ENCODE assay signal across 32 mouse cellular contexts in the genomic region with DNA sequence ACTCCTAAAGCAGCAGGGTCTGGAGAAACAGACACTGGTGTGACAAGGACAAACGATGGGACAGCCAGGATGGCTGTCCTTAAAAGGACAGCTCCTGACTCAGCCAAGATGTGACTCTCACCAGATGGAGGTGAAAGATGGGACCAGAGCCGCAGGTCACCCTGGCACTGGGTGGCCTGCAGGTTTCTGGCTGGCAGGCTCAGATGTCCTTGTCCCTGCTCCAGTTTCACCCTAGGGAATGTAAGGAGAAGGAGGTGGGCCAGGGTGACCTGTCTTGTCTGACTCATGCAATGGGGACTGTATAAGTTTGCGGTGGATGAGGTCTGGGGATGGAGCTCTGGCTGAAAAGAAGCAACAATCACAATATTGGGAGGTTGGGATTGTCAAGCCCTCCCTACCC. TPM values are rescaled to one million over a fixed set of nuclear protein-coding genes. Genes with fewer than 3 reads are reported as not detected.
DNase-seq lines count a peak whose midpoint lies in the region; TF ChIP-seq lines count a peak whose summit lies in the region.
"Had no signal": no experiment of that assay in that cellular context is flagged by ENCODE, and none has a peak within 500 bp of the region (broad histone marks: within the 10 kb centered on the region; RNA-seq: fewer than 3 reads in every experiment).

No protein-coding gene starts in this region.

- no peak overlapping the region for H3K27ac ChIP-seq in gastrocnemius, adult 2 months
- H3K27ac ChIP-seq: embryonic facial prominence, embryonic 12.5 days; embryonic facial prominence, embryonic 15.5 days; heart, adult 2 months; heart, embryonic 13.5 days; hindbrain, embryonic 14.5 days; hindbrain, postnatal 0 days had no signal

- TF ChIP-seq CTCF in gastrocnemius, adult 2 months (IDR thresholded peaks at IDR 0.05), result no peak

- intact Hi-C loops in gastrocnemius, adult 2 months (cut with DNase I), result no loop called here

- peak; percentile 46 for DNase-seq in adrenal gland, adult 2 months
- no peak for DNase-seq in adrenal gland, adult 18-20 months (ENCODE audit: low spot score in 2 of 2)
- peak; percentile 33 to 47 for DNase-seq in cerebellum, adult 18-20 months
- DNase-seq in cerebellum, adult 8-10 months, result no peak
- peak; percentile 15 for DNase-seq in gastrocnemius, adult 2 months
- no peak for DNase-seq in gastrocnemius, postnatal 10 days
- no peak for DNase-seq in embryo, embryonic 10.5 days (ENCODE audit: low spot score)
- DNase-seq: adrenal gland, adult 8-10 months; forebrain, postnatal 0 days; gastrocnemius, postnatal 36 days; heart, adult 2 months; heart, postnatal 14 days; heart, postnatal 4 days; kidney, adult 11 months; kidney, adult 8-10 months had no signal

- H3K4me3 ChIP-seq in gastrocnemius, adult 2 months, result no peak overlapping the region
- H3K4me3 ChIP-seq: embryonic facial prominence, embryonic 12.5 days; embryonic facial prominence, embryonic 15.5 days; heart, adult 2 months; heart, embryonic 10.5 days; heart, embryonic 13.5 days had no signal

RNA-seq across cellular contexts. Expression of a gene that starts 4.2 kb away (rescaled TPM):
- total RNA-seq in adrenal gland, adult 2 months (2021), result 10 to 100 TPM; 25.8 to 47.4 TPM
- polyA plus RNA-seq in adrenal gland, adult 2 months (2012; rRNA removed), result 28.1 and 28.2 TPM in 2 replicates
- 10 to 100 TPM; 24.5 to 29.1 TPM for total RNA-seq in adrenal gland, adult 18-20 months (2021)
- total RNA-seq in gastrocnemius, adult 2 months (2021), result 10 to 100 TPM; 12.7 to 18.4 TPM
- total RNA-seq in gastrocnemius, postnatal 10 days (2021), result 10 to 100 TPM; 33.3 to 40.2 TPM
- polyA plus RNA-seq: G1E had no signal

RNA-seq across cellular contexts. Expression of a gene that starts 14.2 kb away (rescaled TPM):
- 1 to 10 TPM; 1.1 to 2.9 TPM for total RNA-seq in adrenal gland, adult 2 months (2021)
- polyA plus RNA-seq in adrenal gland, adult 2 months (2012; rRNA removed), result 1.5 and 3.7 TPM in 2 replicates
- 1 to 10 TPM; 1.7 to 2.2 TPM for total RNA-seq in adrenal gland, adult 18-20 months (2021)
- total RNA-seq in gastrocnemius, adult 2 months (2021), result 1 to 10 TPM in 1 of 2 experiments, under 1 TPM in 1; 0.26 to 1.3 TPM
- not detected for total RNA-seq in gastrocnemius, postnatal 10 days (2021)
- total RNA-seq: adrenal gland, postnatal 4 days; CH12.LX; forebrain, postnatal 0 days; gastrocnemius, postnatal 36 days; granulocyte monocyte progenitor cell, adult 5-6 weeks; heart, adult 2 months; heart, postnatal 14 days; heart, postnatal 4 days; hindbrain, postnatal 0 days had no signal
- polyA plus RNA-seq: cerebellum, adult 2 months; embryonic facial prominence, embryonic 12.5 days; embryonic facial prominence, embryonic 15.5 days; forebrain, embryonic 11.5 days; forebrain, embryonic 14.5 days; forebrain, postnatal 0 days; G1E; heart, embryonic 13.5 days; heart, embryonic 16.5 days; hindbrain, embryonic 11.5 days; hindbrain, embryonic 14.5 days; hindbrain, postnatal 0 days; inflammation-experienced regulatory T-cells, adult 6 months; Patski had no signal

RNA-seq across cellular contexts. Expression of a gene that starts 31.7 kb away (rescaled TPM):
- 1 to 10 TPM; 1.7 to 3.2 TPM for total RNA-seq in adrenal gland, adult 2 months (2021)
- polyA plus RNA-seq in adrenal gland, adult 2 months (2012; rRNA removed), result 2.5 and 3.9 TPM in 2 replicates
- 1 to 10 TPM; 2.3 to 2.9 TPM for total RNA-seq in adrenal gland, adult 18-20 months (2021)
- under 1 TPM; 0.43 to 0.84 TPM for total RNA-seq in gastrocnemius, adult 2 months (2021)
- total RNA-seq in gastrocnemius, postnatal 10 days (2021), result 1 to 10 TPM; 1.2 to 1.5 TPM
- total RNA-seq: G1E had no signal
- polyA plus RNA-seq: G1E had no signal

Comparison
In these comparisons a context has a peak if more than half of its experiments do, and no peak if none do; other contexts are left out.
1. DNase-seq: peak in adrenal gland, adult 2 months (single experiment), cerebellum, adult 18-20 months (2 of 2) and gastrocnemius, adult 2 months (single experiment); none in adrenal gland, adult 18-20 months (0 of 2), cerebellum, adult 8-10 months (single experiment), gastrocnemius, postnatal 10 days (single experiment) and embryo, embryonic 10.5 days (single experiment).